Mouse (Mus musculus) intestine, embryonic 16.5 days (tissue): ENCODE data around the gene Smtnl2. TPM values are rescaled to one million over a fixed set of nuclear protein-coding genes. Genes with fewer than 3 reads are reported as not detected.

Experiments used
- ATAC-seq: fragments of 200-750 bp; cut with Nextera tagmentation; 2 replicates; pipeline ENCODE4 v1.8.0; 2017; ENCODE audit warnings: moderate TSS enrichment, moderate library complexity
- H3K27ac ChIP-seq: fragments of 300-500 bp; sonication (generic); 2 replicates; pipeline ENCODE4 v1.5.1; 2014; ENCODE audit warnings: mild to moderate bottlenecking, low read length
- H3K27me3 ChIP-seq: fragments of 300-500 bp; sonication (generic); replicated peaks from 2 replicates; pipeline ENCODE4 v1.6.1; 2014; ENCODE audit warnings: low read length, control low read depth, mixed read lengths; ENCODE audit not compliant: control insufficient read depth, insufficient read depth
- H3K36me3 ChIP-seq: fragments of 300-500 bp; sonication (generic); 2 replicates; pipeline ENCODE4 v1.6.1; 2014; ENCODE audit warnings: low read length, control low read depth; ENCODE audit not compliant: control insufficient read depth, insufficient read depth
- H3K4me1 ChIP-seq: fragments of 300-500 bp; sonication (generic); 2 replicates; pipeline ENCODE4 v1.6.1; 2014; ENCODE audit warnings: low read length, control low read depth, mixed read lengths; ENCODE audit not compliant: control insufficient read depth, insufficient read depth
- H3K4me2 ChIP-seq: fragments of 300-500 bp; sonication (generic); 2 replicates; pipeline ENCODE4 v1.6.1; 2014; ENCODE audit warnings: low read depth, low read length, control low read depth
- H3K4me3 ChIP-seq: fragments of 300-500 bp; sonication (generic); 2 replicates; pipeline ENCODE4 v1.5.1; 2014; ENCODE audit warnings: mild to moderate bottlenecking, low read length
- H3K9ac ChIP-seq: fragments of 300-500 bp; sonication (generic); 2 replicates; pipeline ENCODE4 v1.6.1; 2014; ENCODE audit warnings: low read depth, low read length
- H3K9me3 ChIP-seq: fragments of 300-500 bp; sonication (generic); 2 replicates; pipeline ENCODE4 v1.6.1; 2016; ENCODE audit warnings: low read length, control low read depth; ENCODE audit not compliant: control insufficient read depth
- WGBS: fragments of 180-500 bp; shearing (Covaris S2); extraction: QIAGEN DNeasy Blood & Tissue Kit; methylation state at CpG from one replicate; pipeline ENCODE4 v1.1.7; 2014; 5-methylcytosine and 5-hydroxymethylcytosine counted together
- polyA plus RNA-seq: library from polyadenylated mRNA; unstranded; fragments of >200 nt; fragmentation: Nextera tagmentation; extraction: Ambion mirVana; gene quantifications from 2 replicates; pipeline ENCODE4 v1.2.1, GENCODE M21; 2015

The Smtnl2 gene
- polyA plus RNA-seq, 1 experiment from 2014 or later: 28.9 TPM

DNA sequence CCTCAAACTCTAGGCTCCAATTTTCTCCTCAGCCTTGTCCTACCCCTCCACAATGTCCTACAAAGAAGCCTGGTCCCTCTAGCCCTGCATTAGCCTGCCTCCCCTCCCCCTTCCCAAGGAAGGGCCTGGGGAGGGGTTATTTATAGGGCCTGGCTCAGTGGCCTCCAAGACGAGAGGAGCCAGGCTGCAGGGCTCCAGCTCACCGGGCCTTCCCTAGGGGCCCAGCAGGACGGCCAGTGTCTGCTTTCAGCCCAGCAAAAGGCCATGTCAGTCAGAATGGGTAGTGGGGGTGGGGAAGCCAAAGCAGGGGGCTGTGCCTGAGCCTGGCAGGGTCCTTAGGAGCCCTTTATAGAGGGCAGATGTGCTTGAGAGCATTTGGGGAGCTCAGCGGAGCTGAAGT is 5.9 kb upstream of the Smtnl2 start:
- no peaks in the 10 kb centered on the region for H3K36me3 ChIP-seq
- ATAC-seq: no peak
- no peaks in the 10 kb centered on the region for H3K9me3 ChIP-seq
- no peak overlapping the region for H3K27ac ChIP-seq
- H3K4me2 ChIP-seq: no peak overlapping the region
- H3K9ac ChIP-seq: peak overlapping the region; percentile 9; the same call in 1 of the 2 replicates
- H3K4me3 ChIP-seq: no peak overlapping the region
- WGBS: 26% methylated on average over 4 of the region's 4 CpGs
- no peaks in the 10 kb centered on the region for H3K27me3 ChIP-seq
- peaks cover 4% of the 10 kb centered on the region for H3K4me1 ChIP-seq

DNA sequence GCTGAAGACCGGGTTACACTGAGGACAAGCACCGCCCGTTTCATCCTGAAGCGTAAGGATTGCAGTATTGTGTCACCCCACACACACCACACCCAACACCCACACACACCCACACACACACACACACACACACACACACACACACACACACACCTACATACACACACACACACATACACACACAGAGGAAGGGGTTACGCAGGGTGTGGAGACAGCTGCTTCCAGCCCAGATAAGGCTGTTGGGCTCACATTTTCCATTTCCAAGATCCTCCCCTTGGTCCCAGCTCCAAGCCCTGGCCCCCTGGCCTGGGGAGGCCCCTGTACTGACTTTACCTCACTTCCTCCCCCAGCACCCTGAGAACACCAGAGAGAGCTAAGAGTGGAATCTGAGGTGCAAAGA is 5.2 kb upstream of the Smtnl2 start:
- ATAC-seq: no peak
- Histone ChIP-seq H3K4me2 (no peak overlapping the region), H3K4me3 (no peak overlapping the region), H3K9ac (no peak overlapping the region), H3K36me3 (no peaks in the 10 kb centered on the region), H3K27me3 (no peaks in the 10 kb centered on the region), H3K27ac (no peak overlapping the region), H3K4me1 (peaks cover 11% of the 10 kb centered on the region), H3K9me3 (no peaks in the 10 kb centered on the region)
- 74% methylated on average over 5 of the region's 5 CpGs for WGBS

DNA sequence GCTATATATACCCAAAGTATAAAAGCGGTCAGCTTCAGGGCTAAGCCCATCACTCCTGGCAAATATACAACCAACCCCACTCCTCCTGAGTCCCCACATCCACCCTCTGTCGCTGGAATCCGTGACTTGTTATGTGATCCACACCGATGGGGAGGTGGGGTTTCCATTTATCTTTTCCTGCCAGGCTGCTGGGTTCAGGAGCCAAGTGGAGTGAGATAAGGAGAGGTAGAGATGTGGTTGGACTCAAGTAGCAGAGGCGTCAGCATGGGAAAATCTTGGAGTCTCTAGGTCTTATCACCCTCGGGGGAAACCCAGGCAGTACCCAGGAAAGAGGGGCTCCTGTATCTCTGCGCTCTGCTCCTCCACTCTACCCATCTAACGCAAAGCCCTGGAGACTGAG is 3.6 kb upstream of the Smtnl2 start:
- Histone ChIP-seq H3K4me2 (no peak overlapping the region), H3K4me3 (no peak overlapping the region), H3K4me1 (peaks cover 15% of the 10 kb centered on the region), H3K27ac (no peak overlapping the region), H3K27me3 (no peaks in the 10 kb centered on the region), H3K9ac (no peak overlapping the region), H3K9me3 (no peaks in the 10 kb centered on the region), H3K36me3 (no peaks in the 10 kb centered on the region)
- ATAC-seq: no peak
- 71% methylated on average over 8 of the region's 8 CpGs for WGBS

DNA sequence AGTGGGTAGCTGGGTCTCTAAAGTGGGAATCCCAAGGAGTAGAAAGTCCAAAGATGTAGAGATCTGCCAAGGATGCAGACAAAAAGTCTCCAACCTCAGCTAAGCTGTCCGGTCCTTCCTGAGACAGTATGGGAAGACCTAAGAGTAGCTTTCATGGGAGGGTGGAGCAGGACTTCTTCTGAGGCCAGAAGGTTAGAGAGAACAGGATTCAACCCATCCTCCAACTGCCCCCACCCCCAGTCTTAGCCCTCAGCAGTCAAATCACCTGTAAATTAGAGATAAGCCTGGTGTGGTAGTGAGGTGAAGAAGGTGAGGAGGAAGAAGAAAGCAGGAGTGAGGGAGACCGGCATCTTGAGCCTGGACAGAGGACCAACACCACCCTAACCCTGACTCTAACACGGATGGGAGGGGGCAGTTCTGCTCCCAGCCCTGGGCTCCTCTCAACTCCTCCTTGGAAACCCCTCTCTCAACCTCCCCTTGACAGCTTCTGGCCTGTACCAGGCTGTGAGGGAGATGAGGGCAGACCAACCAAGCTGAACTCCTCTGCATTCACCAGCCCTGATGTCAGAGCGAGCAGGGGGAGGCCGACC is 2.2 kb upstream of the Smtnl2 start:
- H3K4me3 ChIP-seq: no peak overlapping the region
- H3K27me3 ChIP-seq: no peaks in the 10 kb centered on the region
- 62% methylated on average over 5 of the region's 5 CpGs for WGBS
- no peaks in the 10 kb centered on the region for H3K36me3 ChIP-seq
- H3K27ac ChIP-seq: no peak overlapping the region
- no peak for ATAC-seq
- no peak overlapping the region for H3K9ac ChIP-seq
- H3K4me1 ChIP-seq: peaks cover 28% of the 10 kb centered on the region
- H3K4me2 ChIP-seq: no peak overlapping the region
- H3K9me3 ChIP-seq: no peaks in the 10 kb centered on the region

GRCm38 (mm10) chr11:72413016-72413415 is 1.5 kb upstream of the Smtnl2 start:
- no peaks in the 10 kb centered on the region for H3K27me3 ChIP-seq
- no peak for ATAC-seq
- H3K27ac ChIP-seq: no peak overlapping the region
- no peak overlapping the region for H3K4me2 ChIP-seq
- WGBS: 72% methylated on average over 7 of the region's 7 CpGs
- H3K4me3 ChIP-seq: no peak overlapping the region
- H3K36me3 ChIP-seq: no peaks in the 10 kb centered on the region
- H3K4me1 ChIP-seq: peaks cover 35% of the 10 kb centered on the region
- H3K9me3 ChIP-seq: no peaks in the 10 kb centered on the region
- no peak overlapping the region for H3K9ac ChIP-seq

DNA sequence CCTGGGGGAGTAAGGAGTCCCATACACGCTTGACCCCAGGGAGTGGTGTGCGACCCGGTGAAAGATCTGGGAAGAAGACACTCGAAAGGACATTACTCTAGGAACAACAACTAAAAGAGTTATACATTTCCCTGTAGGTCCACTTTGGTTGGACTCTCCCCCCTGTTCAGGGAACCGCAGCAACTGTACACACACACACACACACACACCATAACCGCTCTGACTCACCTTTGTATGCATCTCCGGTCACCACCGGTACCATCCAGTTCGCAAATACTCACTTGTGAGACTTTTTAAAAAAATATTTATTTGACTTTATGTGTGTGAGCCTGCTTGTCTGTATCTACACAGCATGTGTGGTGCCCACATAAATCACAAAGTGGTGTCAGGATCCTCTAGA is 432 bp upstream of the Smtnl2 start:
- peak overlapping the region; percentile 99 for H3K4me2 ChIP-seq
- peak; percentile 8 for ATAC-seq
- H3K4me1 ChIP-seq: peaks cover 41% of the 10 kb centered on the region
- H3K36me3 ChIP-seq: no peaks in the 10 kb centered on the region
- H3K9ac ChIP-seq: no peak overlapping the region
- peak overlapping the region; percentile 80 for H3K4me3 ChIP-seq
- H3K9me3 ChIP-seq: no peaks in the 10 kb centered on the region
- H3K27me3 ChIP-seq: no peaks in the 10 kb centered on the region
- no peak overlapping the region for H3K27ac ChIP-seq
- 22% methylated on average over 9 of the region's 9 CpGs for WGBS

DNA sequence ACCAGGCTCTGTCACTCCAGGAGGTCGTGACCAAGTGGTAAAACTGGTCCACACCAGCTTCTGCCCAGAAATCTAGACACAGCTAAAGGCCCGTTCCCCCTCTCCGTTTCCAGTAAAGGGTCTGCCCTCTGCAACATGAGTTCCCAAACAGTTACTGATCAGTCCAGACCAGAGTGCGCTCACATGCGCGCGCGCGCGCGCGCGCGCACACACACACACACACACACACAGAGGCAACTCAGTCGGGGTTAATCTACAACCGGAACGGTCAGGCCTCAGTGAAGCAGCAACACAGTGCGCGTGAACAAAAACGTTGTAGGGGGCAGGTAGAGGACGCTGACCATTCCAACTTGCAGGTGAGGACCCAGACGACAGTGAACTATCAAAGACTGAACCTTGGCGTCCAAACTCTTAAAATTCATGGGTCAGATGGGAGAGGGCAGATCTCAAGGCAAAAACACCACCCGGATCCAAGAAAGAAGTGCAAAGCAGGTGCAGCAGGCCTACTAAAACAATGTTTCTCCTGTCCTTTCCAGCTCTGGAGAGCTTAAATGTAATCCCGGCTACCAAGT is 906 bp downstream of the Smtnl2 start:
- Histone ChIP-seq H3K4me1 (peaks cover 54% of the 10 kb centered on the region), H3K4me3 (peak overlapping the region; percentile 80), H3K36me3 (no peaks in the 10 kb centered on the region), H3K4me2 (peak overlapping the region; percentile 99), H3K27me3 (no peaks in the 10 kb centered on the region), H3K27ac (peak overlapping the region; percentile 85), H3K9me3 (no peaks in the 10 kb centered on the region), H3K9ac (peak overlapping the region; percentile 84)
- ATAC-seq: peak; percentile 60
- WGBS: 1% methylated on average over 25 of the region's 25 CpGs

GRCm38 (mm10) chr11:72409649-72410385 is 1.7 kb downstream of the Smtnl2 start:
- Histone ChIP-seq H3K4me2 (peak overlapping the region; percentile 99), H3K27me3 (no peaks in the 10 kb centered on the region), H3K36me3 (no peaks in the 10 kb centered on the region), H3K27ac (peak overlapping the region; percentile 49; the same call in 1 of the 2 replicates), H3K9me3 (no peaks in the 10 kb centered on the region), H3K9ac (peak overlapping the region; percentile 84), H3K4me1 (peaks cover 55% of the 10 kb centered on the region), H3K4me3 (peak overlapping the region; percentile 80)
- 57% methylated on average over 12 of the region's 12 CpGs for WGBS
- no peak for ATAC-seq

DNA sequence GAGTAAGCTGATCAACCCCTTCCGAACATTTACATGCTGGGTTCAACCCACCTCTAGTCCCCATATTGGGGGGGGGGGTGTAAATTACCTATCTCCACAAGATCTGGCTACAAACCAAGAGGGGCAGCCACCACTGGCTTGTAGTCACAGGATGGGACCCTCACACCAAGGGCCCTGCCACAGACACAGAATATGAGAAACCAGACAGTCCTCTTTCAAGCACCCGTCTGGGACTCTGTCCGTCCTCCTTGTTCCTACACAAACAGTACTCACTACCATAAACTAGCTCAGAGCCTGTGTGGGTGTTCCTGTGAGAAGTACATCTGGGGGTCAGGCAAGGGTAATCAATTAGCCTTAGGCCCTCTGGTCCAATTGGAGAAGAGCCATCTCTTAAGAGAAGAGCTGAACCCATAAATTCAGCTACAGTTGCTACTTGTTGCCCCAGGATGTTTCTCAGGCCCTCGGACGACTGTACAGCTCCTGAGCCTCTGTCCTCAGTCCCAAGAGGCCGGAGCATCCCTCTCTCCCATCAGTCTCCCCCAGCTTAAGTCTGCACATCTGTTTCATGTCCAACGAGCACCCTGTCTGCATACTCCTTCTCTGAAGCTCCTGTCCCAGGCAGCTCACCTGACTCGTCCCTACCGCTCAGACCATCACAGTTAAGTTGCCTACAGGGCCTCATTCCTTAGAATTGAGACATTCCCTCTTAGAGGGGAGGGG is 2.9 kb downstream of the Smtnl2 start:
- Histone ChIP-seq H3K4me3 (peak overlapping the region; percentile 15), H3K27ac (peak overlapping the region; percentile 49; the same call in 1 of the 2 replicates)

More for the DNA sequence above, 2.9 kb downstream of the Smtnl2 start:
- no peaks in the 10 kb centered on the region for H3K27me3 ChIP-seq
- H3K4me1 ChIP-seq: peaks cover 55% of the 10 kb centered on the region
- no peaks in the 10 kb centered on the region for H3K9me3 ChIP-seq
- no peaks in the 10 kb centered on the region for H3K36me3 ChIP-seq
- 35% methylated on average over 9 of the region's 9 CpGs for WGBS
- no peak for ATAC-seq
- H3K4me2 ChIP-seq: peak overlapping the region; percentile 99
- H3K9ac ChIP-seq: peak overlapping the region; percentile 42; the same call in 1 of the 2 replicates
